Mouse (Mus musculus): ENCODE results near the gene Cacng2. TPM values are rescaled to one million over a fixed set of nuclear protein-coding genes. Genes with fewer than 3 reads are reported as not detected.

The Cacng2 gene
- not detected in 2 replicates for polyA plus RNA-seq (2012; rRNA removed)

- no peaks in the 10 kb centered on the region for H3K4me1 ChIP-seq (ENCODE audit: control insufficient read depth, insufficient read depth, low read length)
- DNase-seq: peak; percentile 88
- no peak within 1 kb of the TSS for H3K4me3 ChIP-seq (replicated peaks; ENCODE audit: extremely low read depth, low read depth, low read length)
- no peak for TF ChIP-seq POLR2A (IDR thresholded peaks at IDR 0.05; ENCODE audit: borderline replicate concordance, extremely low read depth, low read depth, low read length)
- no peak for TF ChIP-seq CTCF (IDR thresholded peaks at IDR 0.05; ENCODE audit: insufficient read depth, low read length)
- WGBS: 2% methylated on average over 31 of the region's 42 CpGs
Measured at GRCm38 (mm10) chr15:78119704-78120103, at the start of gene Cacng2. Gene Cacng2, minus strand, starts transcription at chr15:78120028.

GRCm38 (mm10) chr15:78169566-78169965, 49.7 kb upstream of the Cacng2 start:
- H3K4me1 ChIP-seq (ENCODE audit: control insufficient read depth, insufficient read depth, low read length): peaks cover 7% of the 10 kb centered on the region; the same call in 1 of the 2 replicates
- H3K4me3 ChIP-seq (replicated peaks; ENCODE audit: extremely low read depth, low read depth, low read length): no peak overlapping the region
- DNase-seq: no peak
- TF ChIP-seq POLR2A (IDR thresholded peaks at IDR 0.05; ENCODE audit: borderline replicate concordance, extremely low read depth, low read depth, low read length) (no peak), CTCF (IDR thresholded peaks at IDR 0.05; ENCODE audit: insufficient read depth, low read length) (no peak)
- 73% methylated on average over 11 of the region's 11 CpGs for WGBS

GRCm38 (mm10) chr15:78165292-78165691, 45.5 kb upstream of the Cacng2 start:
- TF ChIP-seq POLR2A (IDR thresholded peaks at IDR 0.05; ENCODE audit: borderline replicate concordance, extremely low read depth, low read depth, low read length) (no peak), CTCF (IDR thresholded peaks at IDR 0.05; ENCODE audit: insufficient read depth, low read length) (no peak)
- Histone ChIP-seq H3K4me3 (replicated peaks; ENCODE audit: extremely low read depth, low read depth, low read length) (no peak overlapping the region), H3K4me1 (ENCODE audit: control insufficient read depth, insufficient read depth, low read length) (no peaks in the 10 kb centered on the region)
- no peak for DNase-seq
- WGBS: 77% methylated on average over 4 of the region's 4 CpGs

- 93% methylated on average over 11 of the region's 11 CpGs for WGBS
- no peak for TF ChIP-seq CTCF (IDR thresholded peaks at IDR 0.05; ENCODE audit: insufficient read depth, low read length)
- TF ChIP-seq POLR2A (IDR thresholded peaks at IDR 0.05; ENCODE audit: borderline replicate concordance, extremely low read depth, low read depth, low read length): no peak
- no peak for DNase-seq
- Histone ChIP-seq H3K4me3 (replicated peaks; ENCODE audit: extremely low read depth, low read depth, low read length) (no peak overlapping the region), H3K4me1 (ENCODE audit: control insufficient read depth, insufficient read depth, low read length) (no peaks in the 10 kb centered on the region)
Measured at GRCm38 (mm10) chr15:78164466-78164865, 44.6 kb upstream of the Cacng2 start.

- TF ChIP-seq POLR2A (IDR thresholded peaks at IDR 0.05; ENCODE audit: borderline replicate concordance, extremely low read depth, low read depth, low read length) (no peak), CTCF (IDR thresholded peaks at IDR 0.05; ENCODE audit: insufficient read depth, low read length) (no peak)
- DNase-seq: no peak
- 76% methylated on average over 9 of the region's 9 CpGs for WGBS
- H3K4me3 ChIP-seq (replicated peaks; ENCODE audit: extremely low read depth, low read depth, low read length): no peak overlapping the region
- no peaks in the 10 kb centered on the region for H3K4me1 ChIP-seq (ENCODE audit: control insufficient read depth, insufficient read depth, low read length)
Measured at GRCm38 (mm10) chr15:78161946-78162345, 42.1 kb upstream of the Cacng2 start.

- no peak for TF ChIP-seq POLR2A (IDR thresholded peaks at IDR 0.05; ENCODE audit: borderline replicate concordance, extremely low read depth, low read depth, low read length)
- TF ChIP-seq CTCF (IDR thresholded peaks at IDR 0.05; ENCODE audit: insufficient read depth, low read length): no peak
- DNase-seq: no peak
- Histone ChIP-seq H3K4me3 (replicated peaks; ENCODE audit: extremely low read depth, low read depth, low read length) (no peak overlapping the region), H3K4me1 (ENCODE audit: control insufficient read depth, insufficient read depth, low read length) (no peaks in the 10 kb centered on the region)
- 55% methylated on average over 5 of the region's 5 CpGs for WGBS
Measured at GRCm38 (mm10) chr15:78158335-78158734, 38.5 kb upstream of the Cacng2 start.

DNA sequence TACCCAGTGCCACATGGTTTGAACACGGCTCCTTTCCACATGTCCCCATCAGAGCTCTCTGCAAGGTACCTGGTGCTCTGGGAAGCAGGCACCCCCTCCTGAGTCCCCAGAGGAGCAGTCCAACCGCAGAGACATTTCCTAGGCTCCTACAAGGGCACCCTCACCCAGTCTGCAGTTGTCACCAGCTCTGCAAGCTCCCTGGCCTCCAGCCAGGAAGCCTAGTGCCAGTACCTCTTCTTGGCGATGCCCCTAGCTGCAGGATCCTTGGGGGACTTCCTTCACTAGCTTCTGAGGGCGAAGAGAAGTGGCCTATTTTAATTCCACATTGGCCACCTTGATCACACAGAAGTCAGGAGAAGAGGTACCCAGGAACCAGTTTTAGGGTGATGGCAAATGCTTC, 38.0 kb upstream of the Cacng2 start:
- no peaks in the 10 kb centered on the region for H3K4me1 ChIP-seq (ENCODE audit: control insufficient read depth, insufficient read depth, low read length)
- 52% methylated on average over 4 of the region's 4 CpGs for WGBS
- no peak for TF ChIP-seq POLR2A (IDR thresholded peaks at IDR 0.05; ENCODE audit: borderline replicate concordance, extremely low read depth, low read depth, low read length)
- H3K4me3 ChIP-seq (replicated peaks; ENCODE audit: extremely low read depth, low read depth, low read length): no peak overlapping the region
- DNase-seq: no peak

GRCm38 (mm10) chr15:78157330-78157729, 37.5 kb upstream of the Cacng2 start:
- no peaks in the 10 kb centered on the region for H3K4me1 ChIP-seq (ENCODE audit: control insufficient read depth, insufficient read depth, low read length)
- no peak for DNase-seq
- no peak for TF ChIP-seq CTCF (IDR thresholded peaks at IDR 0.05; ENCODE audit: insufficient read depth, low read length)
- TF ChIP-seq POLR2A (IDR thresholded peaks at IDR 0.05; ENCODE audit: borderline replicate concordance, extremely low read depth, low read depth, low read length): no peak
- no peak overlapping the region for H3K4me3 ChIP-seq (replicated peaks; ENCODE audit: extremely low read depth, low read depth, low read length)
- 83% methylated on average over 8 of the region's 8 CpGs for WGBS

DNA sequence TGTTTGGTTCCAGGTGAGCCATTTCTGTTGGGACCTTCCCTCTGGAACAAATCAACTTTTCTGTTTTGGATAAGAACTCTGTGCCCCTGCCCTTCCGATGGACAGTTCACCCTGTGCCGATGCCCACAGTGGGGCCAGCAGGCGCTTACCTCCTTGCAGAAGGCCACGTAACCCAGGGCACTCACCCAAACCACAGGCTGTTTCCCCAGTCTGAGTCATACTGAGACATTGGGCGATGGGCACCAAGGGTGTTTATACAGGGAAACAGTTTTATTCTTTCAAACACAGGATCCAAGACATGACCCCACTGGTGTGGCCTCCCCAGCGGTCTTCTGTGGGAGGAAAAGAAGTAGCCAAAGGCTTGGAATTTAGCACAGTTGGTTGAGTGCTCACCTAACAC, 35.6 kb upstream of the Cacng2 start:
- Histone ChIP-seq H3K4me1 (ENCODE audit: control insufficient read depth, insufficient read depth, low read length) (no peaks in the 10 kb centered on the region), H3K4me3 (replicated peaks; ENCODE audit: extremely low read depth, low read depth, low read length) (no peak overlapping the region)
- DNase-seq: no peak
- TF ChIP-seq CTCF (IDR thresholded peaks at IDR 0.05; ENCODE audit: insufficient read depth, low read length) (no peak), POLR2A (IDR thresholded peaks at IDR 0.05; ENCODE audit: borderline replicate concordance, extremely low read depth, low read depth, low read length) (no peak)
- 72% methylated on average over 6 of the region's 6 CpGs for WGBS

DNA sequence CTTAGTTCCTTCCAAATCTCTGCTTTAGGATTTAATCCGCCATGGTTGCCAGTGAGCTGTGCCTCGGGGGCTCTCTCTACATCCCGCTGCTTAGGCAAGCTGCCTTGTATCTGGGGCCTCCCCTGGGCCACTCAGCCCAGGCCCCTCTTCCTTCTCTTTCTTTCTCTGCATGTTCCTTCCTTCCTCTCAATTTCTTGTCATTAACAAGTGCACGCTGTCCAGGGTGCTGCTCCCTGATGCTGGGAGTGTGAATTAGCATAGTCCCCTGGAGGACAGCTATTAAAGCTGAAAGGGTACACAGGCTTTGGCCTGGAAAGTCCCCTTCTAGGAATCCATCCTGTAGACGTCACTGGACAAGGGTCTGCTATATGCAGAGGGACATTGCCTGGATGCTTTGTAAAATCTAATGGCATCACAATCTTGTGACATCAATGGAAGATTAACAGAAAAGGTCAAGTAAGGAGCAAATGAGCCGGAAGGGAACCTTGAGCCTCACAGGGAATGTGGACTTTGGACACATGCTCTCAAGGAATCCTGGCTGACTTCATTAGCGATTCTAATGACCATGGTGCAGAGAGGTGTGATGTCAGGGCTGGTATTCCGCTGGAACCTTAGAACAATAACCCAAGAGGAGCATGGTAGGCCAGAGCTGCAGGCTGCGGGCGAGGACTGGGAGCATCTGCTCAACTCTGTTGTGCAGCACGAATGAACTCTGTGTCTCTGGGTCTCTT, 33.4 kb upstream of the Cacng2 start:
- no peak for DNase-seq
- H3K4me1 ChIP-seq (ENCODE audit: control insufficient read depth, insufficient read depth, low read length): no peaks in the 10 kb centered on the region
- H3K4me3 ChIP-seq (replicated peaks; ENCODE audit: extremely low read depth, low read depth, low read length): no peak overlapping the region
- TF ChIP-seq POLR2A (IDR thresholded peaks at IDR 0.05; ENCODE audit: borderline replicate concordance, extremely low read depth, low read depth, low read length) (no peak), CTCF (IDR thresholded peaks at IDR 0.05; ENCODE audit: insufficient read depth, low read length) (no peak)
- WGBS: 57% methylated on average over 11 of the region's 11 CpGs

Measured in lung, adult 2 months (tissue).